Mouse (Mus musculus) lung, postnatal 0 days (tissue): ENCODE measurements around the gene Nt5dc3. TPM values are rescaled to one million over a fixed set of nuclear protein-coding genes. Genes with fewer than 3 reads are reported as not detected.
A peak's percentile ranks its signal among the peaks of the same experiment; 100 is the strongest.

Experiments used
- ATAC-seq: fragments of 200-750 bp; cut with Nextera tagmentation; 2 replicates; pipeline ENCODE4 v1.8.0; 2017; ENCODE audit warnings: moderate library complexity
- DNase-seq: peaks from one replicate; pipeline ENCODE4 v3.0.0-alpha.2; 2016; ENCODE audit warnings: low spot score
- H3K27ac ChIP-seq: fragments of 300-500 bp; sonication (generic); 2 replicates; pipeline ENCODE4 v1.5.1; 2014; ENCODE audit warnings: antibody characterized with exemption, mild to moderate bottlenecking, low read length, mixed read lengths
- H3K27me3 ChIP-seq: fragments of 300-500 bp; sonication (generic); replicated peaks from 2 replicates; pipeline ENCODE4 v1.6.1; 2014; ENCODE audit warnings: low read length, mixed read lengths; ENCODE audit not compliant: insufficient read depth
- H3K36me3 ChIP-seq: fragments of 300-500 bp; sonication (generic); 2 replicates; pipeline ENCODE4 v1.6.1; 2014; ENCODE audit warnings: low read length, mixed read lengths; ENCODE audit not compliant: insufficient read depth
- H3K4me1 ChIP-seq: fragments of 300-500 bp; sonication (generic); 2 replicates; pipeline ENCODE4 v1.6.1; 2014; ENCODE audit warnings: antibody characterized with exemption, low read depth, low read length, mixed read lengths; ENCODE audit not compliant: insufficient read depth
- H3K4me2 ChIP-seq: fragments of 300-500 bp; sonication (generic); replicated peaks from 2 replicates; pipeline ENCODE4 v1.6.1; 2014; ENCODE audit warnings: low read depth, mild to moderate bottlenecking, low read length, moderate library complexity, mixed read lengths
- H3K4me3 ChIP-seq: fragments of 300-500 bp; sonication (generic); 2 replicates; pipeline ENCODE4 v1.5.1; 2014; ENCODE audit warnings: low read depth, low read length
- H3K9ac ChIP-seq: fragments of 300-500 bp; sonication (generic); replicated peaks from 2 replicates; pipeline ENCODE4 v1.6.1; 2014; ENCODE audit warnings: low read depth, mild to moderate bottlenecking
- H3K9me3 ChIP-seq: fragments of 300-500 bp; sonication (generic); 2 replicates; pipeline ENCODE4 v1.6.1; 2016; ENCODE audit warnings: low read length, mixed read lengths
- CTCF ChIP-seq: IDR thresholded peaks from 2 replicates; pipeline ENCODE4 v1.5.1; 2016; ENCODE audit warnings: antibody characterized with exemption, mild to moderate bottlenecking
- EP300 ChIP-seq: IDR thresholded peaks from 2 replicates; pipeline ENCODE4 v1.6.1; 2016; ENCODE audit warnings: antibody characterized with exemption, mild to moderate bottlenecking, control low read depth
- WGBS: fragments of 180-500 bp; shearing (Covaris S2); extraction: QIAGEN DNeasy Blood & Tissue Kit; methylation state at CpG from one replicate; pipeline ENCODE4 v1.1.7; 2014; 5-methylcytosine and 5-hydroxymethylcytosine counted together
- polyA plus RNA-seq: library from polyadenylated mRNA; unstranded; fragments of >200 nt; fragmentation: Nextera tagmentation; extraction: Ambion mirVana; gene quantifications from 2 replicates; pipeline ENCODE4 v1.2.1, GENCODE M21; 2015

Nt5dc3 gene
- polyA plus RNA-seq, 1 experiment from 2014 or later: 1.3 TPM

- ATAC-seq: no peak
- 83% methylated on average over 6 of the region's 6 CpGs for WGBS
- no peak for TF ChIP-seq CTCF
- no peak for TF ChIP-seq EP300
- Histone ChIP-seq H3K4me3 (no peak overlapping the region), H3K4me2 (no peak overlapping the region), H3K9ac (no peak overlapping the region), H3K9me3 (no peaks in the 10 kb centered on the region), H3K27me3 (no peaks in the 10 kb centered on the region), H3K4me1 (no peaks in the 10 kb centered on the region), H3K27ac (no peak overlapping the region), H3K36me3 (no peaks in the 10 kb centered on the region)
- no peak for DNase-seq
Measured at GRCm38 (mm10) chr10:86852160-86852559, 73.4 kb downstream of the Nt5dc3 start.

GRCm38 (mm10) chr10:86853433-86853832 lies 74.6 kb downstream of the Nt5dc3 start:
- Histone ChIP-seq H3K4me1 (no peaks in the 10 kb centered on the region), H3K4me3 (no peak overlapping the region), H3K9ac (no peak overlapping the region), H3K27me3 (no peaks in the 10 kb centered on the region), H3K27ac (no peak overlapping the region), H3K9me3 (no peaks in the 10 kb centered on the region), H3K4me2 (no peak overlapping the region), H3K36me3 (no peaks in the 10 kb centered on the region)
- ATAC-seq: no peak
- DNase-seq: no peak
- WGBS: 86% methylated on average over 3 of the region's 3 CpGs
- TF ChIP-seq CTCF (no peak), EP300 (no peak)

- Histone ChIP-seq H3K4me1 (no peaks in the 10 kb centered on the region), H3K9me3 (no peaks in the 10 kb centered on the region), H3K9ac (no peak overlapping the region), H3K36me3 (no peaks in the 10 kb centered on the region), H3K4me2 (no peak overlapping the region), H3K27ac (no peak overlapping the region), H3K4me3 (no peak overlapping the region), H3K27me3 (no peaks in the 10 kb centered on the region)
- DNase-seq (no peak), ATAC-seq (no peak)
- 73% methylated on average over 4 of the region's 4 CpGs for WGBS
- TF ChIP-seq EP300: no peak
- TF ChIP-seq CTCF: no peak
Measured at GRCm38 (mm10) chr10:86860396-86860795, 81.6 kb downstream of the Nt5dc3 start.

- Histone ChIP-seq H3K4me3 (no peak overlapping the region), H3K27me3 (no peaks in the 10 kb centered on the region), H3K9me3 (no peaks in the 10 kb centered on the region), H3K36me3 (no peaks in the 10 kb centered on the region), H3K9ac (no peak overlapping the region), H3K27ac (no peak overlapping the region), H3K4me1 (no peaks in the 10 kb centered on the region), H3K4me2 (no peak overlapping the region)
- ATAC-seq (no peak), DNase-seq (no peak)
- WGBS: 86% methylated on average over 6 of the region's 6 CpGs
- TF ChIP-seq CTCF (no peak), EP300 (no peak)
Measured at GRCm38 (mm10) chr10:86862496-86862895, 83.7 kb downstream of the Nt5dc3 start.

GRCm38 (mm10) chr10:86863429-86863828 lies 84.6 kb downstream of the Nt5dc3 start:
- Histone ChIP-seq H3K27ac (no peak overlapping the region), H3K9ac (no peak overlapping the region), H3K36me3 (no peaks in the 10 kb centered on the region), H3K9me3 (no peaks in the 10 kb centered on the region), H3K4me3 (no peak overlapping the region), H3K4me1 (no peaks in the 10 kb centered on the region), H3K4me2 (no peak overlapping the region), H3K27me3 (no peaks in the 10 kb centered on the region)
- WGBS: 88% methylated on average over 6 of the region's 6 CpGs
- ATAC-seq: no peak
- TF ChIP-seq CTCF: peak; percentile 50
- TF ChIP-seq EP300: no peak
- no peak for DNase-seq

- Histone ChIP-seq H3K27ac (no peak overlapping the region), H3K4me1 (no peaks in the 10 kb centered on the region), H3K4me2 (no peak overlapping the region), H3K4me3 (no peak overlapping the region), H3K27me3 (no peaks in the 10 kb centered on the region), H3K9me3 (no peaks in the 10 kb centered on the region), H3K36me3 (no peaks in the 10 kb centered on the region), H3K9ac (no peak overlapping the region)
- TF ChIP-seq EP300 (no peak), CTCF (no peak)
- ATAC-seq (peak; percentile 46; the same call in 1 of the 2 replicates), DNase-seq (no peak)
- 41% methylated on average over 7 of the region's 7 CpGs for WGBS
Measured at GRCm38 (mm10) chr10:86872121-86872520, 93.3 kb downstream of the Nt5dc3 start.

- Histone ChIP-seq H3K27me3 (no peaks in the 10 kb centered on the region), H3K27ac (no peak overlapping the region), H3K9me3 (no peaks in the 10 kb centered on the region), H3K4me2 (no peak overlapping the region), H3K4me1 (no peaks in the 10 kb centered on the region), H3K9ac (no peak overlapping the region), H3K4me3 (no peak overlapping the region), H3K36me3 (no peaks in the 10 kb centered on the region)
- DNase-seq (no peak), ATAC-seq (peak; percentile 28; the same call in 1 of the 2 replicates)
- TF ChIP-seq CTCF (no peak), EP300 (no peak)
- WGBS: 59% methylated on average over 5 of the region's 5 CpGs
Measured at GRCm38 (mm10) chr10:86872591-86872990, 93.8 kb downstream of the Nt5dc3 start.
